Mouse (Mus musculus) thymus, postnatal 14 days (tissue): ENCODE measurements around the gene Wfdc5.

Experiments used
- DNase-seq: peaks from one replicate; pipeline ENCODE4 v3.0.0; 2021

Gene Wfdc5

GRCm38 (mm10) chr2:164173394-164173793 lies 9.1 kb downstream of the Wfdc5 start:
- DNase-seq, result no peak

GRCm38 (mm10) chr2:164170902-164171301 lies 11.6 kb downstream of the Wfdc5 start, which contains the start of gene Kcns1:
Gene Kcns1, minus strand, starts transcription at chr2:164171113.
- no peak for DNase-seq

GRCm38 (mm10) chr2:164170326-164170725 lies 12.2 kb downstream of the Wfdc5 start:
- DNase-seq, result no peak

GRCm38 (mm10) chr2:164168571-164168946 lies 14.0 kb downstream of the Wfdc5 start:
- peak; percentile 5 for DNase-seq

GRCm38 (mm10) chr2:164167752-164168570 lies 14.6 kb downstream of the Wfdc5 start:
- DNase-seq, result no peak

- no peak for DNase-seq
Observed at GRCm38 (mm10) chr2:164164941-164165340, 17.6 kb downstream of the Wfdc5 start.

- no peak for DNase-seq
Observed at GRCm38 (mm10) chr2:164161515-164162055, 21.0 kb downstream of the Wfdc5 start.

- DNase-seq, result no peak
Observed at GRCm38 (mm10) chr2:164158838-164159237, 23.7 kb downstream of the Wfdc5 start.

GRCm38 (mm10) chr2:164156158-164156557 lies 26.4 kb downstream of the Wfdc5 start:
- no peak for DNase-seq

GRCm38 (mm10) chr2:164154007-164154406 lies 28.5 kb downstream of the Wfdc5 start:
- DNase-seq, result no peak

- DNase-seq, result no peak
Observed at GRCm38 (mm10) chr2:164152341-164152740, 30.2 kb downstream of the Wfdc5 start.

- no peak for DNase-seq
Observed at GRCm38 (mm10) chr2:164150086-164150760, 32.3 kb downstream of the Wfdc5 start.

GRCm38 (mm10) chr2:164146556-164146955 lies 36.0 kb downstream of the Wfdc5 start:
- no peak for DNase-seq

GRCm38 (mm10) chr2:164144541-164144940 lies 38.0 kb downstream of the Wfdc5 start:
- no peak for DNase-seq

GRCm38 (mm10) chr2:164144025-164144424 lies 38.5 kb downstream of the Wfdc5 start:
- DNase-seq, result no peak

- no peak for DNase-seq
Observed at GRCm38 (mm10) chr2:164142021-164142420, 40.5 kb downstream of the Wfdc5 start.

- no peak for DNase-seq
Observed at GRCm38 (mm10) chr2:164137754-164138153, 44.8 kb downstream of the Wfdc5 start.

- DNase-seq, result no peak
Observed at GRCm38 (mm10) chr2:164136393-164136792, 46.1 kb downstream of the Wfdc5 start.

GRCm38 (mm10) chr2:164135367-164135766 lies 47.2 kb downstream of the Wfdc5 start:
- no peak for DNase-seq

- DNase-seq, result no peak
Observed at GRCm38 (mm10) chr2:164134563-164134962, 48.0 kb downstream of the Wfdc5 start.

- no peak for DNase-seq
Observed at GRCm38 (mm10) chr2:164131586-164131985, 51.0 kb downstream of the Wfdc5 start.

GRCm38 (mm10) chr2:164128576-164129411 lies 53.7 kb downstream of the Wfdc5 start:
- no peak for DNase-seq

GRCm38 (mm10) chr2:164127297-164127696 lies 55.2 kb downstream of the Wfdc5 start:
- DNase-seq, result no peak
